Mouse (Mus musculus) forebrain, embryonic 16.5 days (tissue): ENCODE measurements around the gene Gpr162. TPM values are rescaled to one million over a fixed set of nuclear protein-coding genes. Genes with fewer than 3 reads are reported as not detected.

Experiments
- ATAC-seq: fragments of 200-750 bp; cut with Nextera tagmentation; 2 replicates; pipeline ENCODE4 v1.8.0; 2017; ENCODE audit warnings: mild to moderate bottlenecking, moderate library complexity
- H3K27ac ChIP-seq: fragments of 300-500 bp; sonication (generic); 2 replicates; pipeline ENCODE4 v1.5.1; 2014; ENCODE audit warnings: low read length, control low read depth
- H3K27me3 ChIP-seq: fragments of 300-500 bp; sonication (generic); replicated peaks from 2 replicates; pipeline ENCODE4 v1.6.1; 2014; ENCODE audit warnings: low read length; ENCODE audit not compliant: control insufficient read depth, insufficient read depth
- H3K36me3 ChIP-seq: fragments of 300-500 bp; sonication (generic); 2 replicates; pipeline ENCODE4 v1.6.1; 2014; ENCODE audit not compliant: control insufficient read depth, insufficient read depth
- H3K4me1 ChIP-seq: fragments of 300-500 bp; sonication (generic); replicated peaks from 2 replicates; pipeline ENCODE4 v1.6.1; 2014; ENCODE audit warnings: low read length; ENCODE audit not compliant: control insufficient read depth, insufficient read depth
- H3K4me2 ChIP-seq: fragments of 300-500 bp; sonication (generic); 2 replicates; pipeline ENCODE4 v1.6.1; 2014; ENCODE audit warnings: mild to moderate bottlenecking, low read length, control low read depth
- H3K4me3 ChIP-seq: fragments of 300-500 bp; sonication (generic); replicated peaks from 2 replicates; pipeline ENCODE4 v1.5.1; 2014; ENCODE audit warnings: mild to moderate bottlenecking, low read length, control low read depth
- H3K9ac ChIP-seq: fragments of 300-500 bp; sonication (generic); replicated peaks from 2 replicates; pipeline ENCODE4 v1.6.1; 2014; ENCODE audit warnings: low read depth, low read length, control low read depth
- H3K9me3 ChIP-seq: fragments of 300-500 bp; sonication (generic); 2 replicates; pipeline ENCODE4 v1.6.1; 2016; ENCODE audit warnings: low read length; ENCODE audit not compliant: control insufficient read depth
- WGBS: fragments of 180-500 bp; shearing (Covaris S2); extraction: QIAGEN DNeasy Blood & Tissue Kit; methylation state at CpG from one replicate; pipeline ENCODE4 v1.1.7; 2014; 5-methylcytosine and 5-hydroxymethylcytosine counted together
- polyA plus RNA-seq: library from polyadenylated mRNA; unstranded; fragments of >200 nt; fragmentation: Nextera tagmentation; extraction: Ambion mirVana; gene quantifications from 2 replicates; pipeline ENCODE4 v1.2.1, GENCODE M21; 2015

Gene Gpr162
- polyA plus RNA-seq, 1 experiment from 2014 or later = 28.8 TPM

GRCm38 (mm10) chr6:124884714-124885500, 21.1 kb upstream of the Gpr162 start:
- Histone ChIP-seq H3K9ac (no peak overlapping the region), H3K4me3 (no peak overlapping the region)
- 74% methylated on average over 10 of the region's 10 CpGs for WGBS

GRCm38 (mm10) chr6:124883351-124883750, 19.6 kb upstream of the Gpr162 start:
- H3K9ac ChIP-seq = no peak overlapping the region
- H3K4me3 ChIP-seq = no peak overlapping the region
- no peak overlapping the region for H3K27ac ChIP-seq
- no peak for ATAC-seq
- H3K36me3 ChIP-seq = no peaks in the 10 kb centered on the region
- no peaks in the 10 kb centered on the region for H3K27me3 ChIP-seq
- no peak overlapping the region for H3K4me2 ChIP-seq
- 71% methylated on average over 10 of the region's 10 CpGs for WGBS
- H3K4me1 ChIP-seq = no peaks in the 10 kb centered on the region
- H3K9me3 ChIP-seq = no peaks in the 10 kb centered on the region

More at GRCm38 (mm10) chr6:124884714-124885500, 21.1 kb upstream of the Gpr162 start:
- Histone ChIP-seq H3K4me2 (no peak overlapping the region), H3K9me3 (no peaks in the 10 kb centered on the region), H3K27ac (no peak overlapping the region), H3K27me3 (no peaks in the 10 kb centered on the region), H3K4me1 (no peaks in the 10 kb centered on the region), H3K36me3 (no peaks in the 10 kb centered on the region)
- no peak for ATAC-seq

- Histone ChIP-seq H3K9ac (no peak overlapping the region), H3K9me3 (no peaks in the 10 kb centered on the region), H3K4me2 (no peak overlapping the region), H3K36me3 (no peaks in the 10 kb centered on the region), H3K4me1 (no peaks in the 10 kb centered on the region), H3K27me3 (no peaks in the 10 kb centered on the region), H3K27ac (no peak overlapping the region), H3K4me3 (no peak overlapping the region)
- 92% methylated on average over 9 of the region's 9 CpGs for WGBS
- ATAC-seq = no peak
Observed at GRCm38 (mm10) chr6:124881821-124882220, 18.0 kb upstream of the Gpr162 start.

GRCm38 (mm10) chr6:124879390-124879789, 15.6 kb upstream of the Gpr162 start:
- 63% methylated on average over 6 of the region's 6 CpGs for WGBS
- no peak for ATAC-seq
- Histone ChIP-seq H3K9me3 (no peaks in the 10 kb centered on the region), H3K27me3 (no peaks in the 10 kb centered on the region), H3K36me3 (no peaks in the 10 kb centered on the region), H3K27ac (no peak overlapping the region), H3K4me1 (no peaks in the 10 kb centered on the region), H3K9ac (no peak overlapping the region), H3K4me2 (no peak overlapping the region), H3K4me3 (no peak overlapping the region)

- H3K27ac ChIP-seq = no peak overlapping the region
- H3K4me3 ChIP-seq = no peak overlapping the region
Observed at GRCm38 (mm10) chr6:124874348-124874747, 10.6 kb upstream of the Gpr162 start.

GRCm38 (mm10) chr6:124866560-124866959, 2.8 kb upstream of the Gpr162 start:
- WGBS = 58% methylated on average over 6 of the region's 7 CpGs
- peaks cover 27% of the 10 kb centered on the region for H3K4me1 ChIP-seq
- no peak overlapping the region for H3K27ac ChIP-seq
- H3K27me3 ChIP-seq = no peaks in the 10 kb centered on the region
- H3K9me3 ChIP-seq = no peaks in the 10 kb centered on the region
- ATAC-seq = no peak
- no peak overlapping the region for H3K9ac ChIP-seq
- no peak overlapping the region for H3K4me3 ChIP-seq
- no peaks in the 10 kb centered on the region for H3K36me3 ChIP-seq
- no peak overlapping the region for H3K4me2 ChIP-seq

More at GRCm38 (mm10) chr6:124874348-124874747, 10.6 kb upstream of the Gpr162 start:
- no peaks in the 10 kb centered on the region for H3K27me3 ChIP-seq
- no peak overlapping the region for H3K4me2 ChIP-seq
- H3K36me3 ChIP-seq = no peaks in the 10 kb centered on the region
- 71% methylated on average over 2 of the region's 3 CpGs for WGBS
- no peaks in the 10 kb centered on the region for H3K9me3 ChIP-seq
- no peak overlapping the region for H3K9ac ChIP-seq
- H3K4me1 ChIP-seq = no peaks in the 10 kb centered on the region
- ATAC-seq = no peak

- Histone ChIP-seq H3K4me2 (no peak overlapping the region), H3K27me3 (no peaks in the 10 kb centered on the region), H3K9me3 (no peaks in the 10 kb centered on the region), H3K9ac (0 out of 2 replicates have a peak overlapping the region, but pooled peaks have one; percentile 5), H3K36me3 (no peaks in the 10 kb centered on the region), H3K4me1 (peaks cover 34% of the 10 kb centered on the region), H3K4me3 (no peak overlapping the region), H3K27ac (no peak overlapping the region; the same call in 1 of the 2 replicates)
- no peak for ATAC-seq
- WGBS = 64% methylated on average over 18 of the region's 18 CpGs
Observed at GRCm38 (mm10) chr6:124865766-124866362, 2.1 kb upstream of the Gpr162 start.

- peak; percentile 17 for ATAC-seq
- Histone ChIP-seq H3K27me3 (no peaks in the 10 kb centered on the region), H3K4me1 (peaks cover 55% of the 10 kb centered on the region), H3K9me3 (no peaks in the 10 kb centered on the region), H3K4me2 (peak overlapping the region; percentile 46), H3K36me3 (no peaks in the 10 kb centered on the region), H3K9ac (peak overlapping the region; percentile 75), H3K4me3 (peak overlapping the region; percentile 63), H3K27ac (peak overlapping the region; percentile 54)
- WGBS = 0% methylated on average over 8 of the region's 16 CpGs
Observed at GRCm38 (mm10) chr6:124863125-124863657, 592 bp downstream of the Gpr162 start.

- H3K9ac ChIP-seq = peak overlapping the region; percentile 75
- H3K27ac ChIP-seq = peak overlapping the region; percentile 54
- H3K4me2 ChIP-seq = peak overlapping the region; percentile 46
- peak overlapping the region; percentile 63 for H3K4me3 ChIP-seq
- H3K36me3 ChIP-seq = no peaks in the 10 kb centered on the region
- H3K4me1 ChIP-seq = peaks cover 61% of the 10 kb centered on the region
- WGBS = 8% methylated on average over 8 of the region's 8 CpGs
- H3K27me3 ChIP-seq = no peaks in the 10 kb centered on the region
- H3K9me3 ChIP-seq = no peaks in the 10 kb centered on the region
- peak; percentile 9 for ATAC-seq
Observed at GRCm38 (mm10) chr6:124862406-124863124, 1.2 kb downstream of the Gpr162 start.
